Mouse (Mus musculus): ENCODE data around the gene Fhod1.

DNA sequence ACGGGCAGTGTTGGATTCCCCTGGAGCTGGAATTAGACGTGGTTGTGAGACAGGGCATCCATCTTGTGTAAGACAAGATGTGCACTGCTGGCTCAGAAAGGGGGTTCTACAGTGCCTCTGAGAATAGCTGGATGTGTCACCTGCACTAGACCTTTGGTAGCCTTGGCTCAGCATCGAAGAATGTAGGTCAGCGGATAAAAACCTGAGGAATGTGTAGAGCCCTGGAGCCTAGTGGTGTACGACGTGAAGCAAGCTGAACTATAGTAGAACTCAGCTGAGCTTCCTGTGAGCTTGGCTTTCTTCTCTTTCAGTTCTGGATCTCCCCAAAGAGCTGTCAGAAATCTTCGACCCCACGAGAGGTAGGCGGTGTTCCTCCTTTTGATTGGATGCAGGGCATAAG lies 43.9 kb downstream of the Fhod1 start:
- TF ChIP-seq CTCF (IDR thresholded peaks at IDR 0.05; ENCODE audit: low read depth, low read length) (no peak), POLR2A (IDR thresholded peaks at IDR 0.05; ENCODE audit: extremely low read depth, insufficient read depth, low read length) (no peak)

All from liver, adult 2 months (tissue).